Mouse (Mus musculus): ENCODE measurements around the gene Phlda1. TPM values are rescaled to one million over a fixed set of nuclear protein-coding genes. Genes with fewer than 3 reads are reported as not detected.

Phlda1 gene
- polyA plus RNA-seq, 1 experiment = 56.1 TPM

DNA sequence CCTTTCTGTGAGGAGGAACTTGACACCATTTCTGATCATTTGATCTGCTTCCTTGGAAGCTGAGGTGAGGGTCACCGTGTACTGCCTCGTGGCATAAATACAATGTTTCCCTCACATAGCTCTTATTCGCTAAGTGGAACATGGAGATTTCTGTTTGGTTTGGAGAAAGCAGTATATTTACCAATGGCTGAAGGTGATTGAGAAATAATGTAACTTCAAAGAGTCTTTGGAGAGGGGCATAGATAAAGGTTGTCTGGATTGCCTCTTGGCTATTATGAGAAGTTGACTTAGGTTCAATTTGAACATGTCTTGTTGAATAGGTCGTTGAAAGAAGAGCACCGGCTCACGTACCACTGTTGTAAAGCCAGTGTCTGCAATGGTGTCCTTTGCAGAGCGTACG is 28.6 kb downstream of the Phlda1 start:
- Histone ChIP-seq H3ac (ENCODE audit: control insufficient read depth, insufficient read length) (no peak overlapping the region), H3K4me3 (no peak overlapping the region), H3K27me3 (ENCODE audit: control insufficient read depth, insufficient read depth, insufficient read length) (no peaks in the 10 kb centered on the region), H3K36me3 (ENCODE audit: control insufficient read depth, insufficient read depth) (no peaks in the 10 kb centered on the region), H3K4me2 (ENCODE audit: low read depth) (no peak overlapping the region), H3K79me2 (ENCODE audit: control insufficient read depth, insufficient read depth) (no peaks in the 10 kb centered on the region)
- no peak for TF ChIP-seq CEBPB (IDR thresholded peaks at IDR 0.05; ENCODE audit: insufficient read depth, poor library complexity, severe bottlenecking)
- no peak for TF ChIP-seq E2F4 (IDR thresholded peaks at IDR 0.05; ENCODE audit: insufficient read depth)
- no peak for TF ChIP-seq REST (IDR thresholded peaks at IDR 0.05; ENCODE audit: insufficient read depth, insufficient read length)
- no peak for TF ChIP-seq MAX (IDR thresholded peaks at IDR 0.05; ENCODE audit: low read depth)
- TF ChIP-seq SRF (IDR thresholded peaks at IDR 0.05; ENCODE audit: control insufficient read depth, insufficient read length, low read depth) = no peak
- TF ChIP-seq POLR2AphosphoS2 (IDR thresholded peaks at IDR 0.05; ENCODE audit: insufficient read length, low read depth) = no peak

DNA sequence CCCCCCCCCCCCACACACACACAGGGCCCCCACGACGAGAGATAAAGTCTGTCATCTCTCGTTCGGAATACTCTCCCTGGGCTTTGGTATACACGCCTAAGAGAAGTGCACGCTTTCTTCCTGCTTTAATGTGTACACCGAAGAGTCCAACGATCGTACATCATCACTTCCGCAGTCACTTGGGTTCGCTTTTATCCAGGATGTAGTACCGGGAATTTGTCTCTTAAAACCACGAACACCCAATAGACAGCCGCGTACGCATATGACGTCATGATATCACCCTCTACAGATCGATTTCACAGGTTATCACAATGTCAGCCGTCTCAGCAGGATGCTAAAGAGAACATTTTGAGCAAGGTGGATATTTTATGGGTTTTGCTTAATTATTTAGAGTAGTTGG is 31.3 kb downstream of the Phlda1 start:
- H3K27me3 ChIP-seq (ENCODE audit: control insufficient read depth, insufficient read depth, insufficient read length) = no peaks in the 10 kb centered on the region
- TF ChIP-seq POLR2AphosphoS2 (IDR thresholded peaks at IDR 0.05; ENCODE audit: insufficient read length, low read depth) (no peak), MYOD1 (IDR thresholded peaks at IDR 0.05; ENCODE audit: control insufficient read depth in 1 of 3, insufficient read length in 2 of 3, low read depth in 2 of 3) (no peak), MAX (IDR thresholded peaks at IDR 0.05; ENCODE audit: low read depth) (no peak), TCF3 (IDR thresholded peaks at IDR 0.05; ENCODE audit: insufficient read length, low read depth) (no peak), SRF (IDR thresholded peaks at IDR 0.05; ENCODE audit: control insufficient read depth, insufficient read length, low read depth) (no peak), REST (IDR thresholded peaks at IDR 0.05; ENCODE audit: insufficient read depth, insufficient read length) (no peak), CEBPB (IDR thresholded peaks at IDR 0.05; ENCODE audit: insufficient read depth, poor library complexity, severe bottlenecking) (no peak), E2F4 (IDR thresholded peaks at IDR 0.05; ENCODE audit: insufficient read depth) (no peak)
- no peaks in the 10 kb centered on the region for H3K79me2 ChIP-seq (ENCODE audit: control insufficient read depth, insufficient read depth)
- H3ac ChIP-seq (ENCODE audit: control insufficient read depth, insufficient read length) = no peak overlapping the region
- no peak overlapping the region for H3K4me2 ChIP-seq (ENCODE audit: low read depth)
- H3K4me3 ChIP-seq = no peak overlapping the region
- no peaks in the 10 kb centered on the region for H3K36me3 ChIP-seq (ENCODE audit: control insufficient read depth, insufficient read depth)

DNA sequence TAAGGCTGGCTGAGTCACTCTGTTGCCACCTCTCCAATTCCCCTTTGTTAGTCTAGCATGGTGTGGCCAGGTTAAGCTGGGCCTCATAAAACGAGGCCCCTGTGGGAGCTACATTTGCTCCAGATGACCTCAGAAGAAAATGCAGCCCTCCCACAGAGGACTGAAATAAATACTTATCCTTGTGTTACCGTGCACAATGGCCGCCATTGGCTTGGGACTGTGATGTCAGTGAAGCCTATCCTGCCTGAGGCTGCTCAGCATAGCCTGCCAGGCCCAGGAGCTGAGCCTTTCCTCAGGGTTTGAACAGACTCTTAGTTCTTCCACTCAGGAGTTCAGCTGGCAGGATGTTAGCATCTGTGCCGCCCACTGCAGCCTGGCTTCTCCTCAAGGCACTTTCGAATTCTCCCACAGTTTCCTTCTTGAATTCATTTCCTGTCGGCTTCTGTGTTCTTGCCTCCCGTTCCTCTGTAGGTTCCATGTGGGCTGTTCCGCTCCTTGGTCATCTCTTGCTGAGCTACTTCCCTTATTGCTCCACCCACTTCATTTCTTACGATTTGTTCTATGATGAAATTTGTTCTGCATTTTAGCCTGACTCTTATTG is 33.7 kb downstream of the Phlda1 start:
- no peak overlapping the region for H3K4me3 ChIP-seq
- no peak overlapping the region for H3ac ChIP-seq (ENCODE audit: control insufficient read depth, insufficient read length)
- H3K79me2 ChIP-seq (ENCODE audit: control insufficient read depth, insufficient read depth) = no peaks in the 10 kb centered on the region
- no peaks in the 10 kb centered on the region for H3K36me3 ChIP-seq (ENCODE audit: control insufficient read depth, insufficient read depth)
- TF ChIP-seq POLR2A (IDR thresholded peaks at IDR 0.05; ENCODE audit: insufficient read length, low read depth) (no peak), REST (IDR thresholded peaks at IDR 0.05; ENCODE audit: insufficient read depth, insufficient read length) (no peak), SRF (IDR thresholded peaks at IDR 0.05; ENCODE audit: control insufficient read depth, insufficient read length, low read depth) (no peak), MYOD1 (IDR thresholded peaks at IDR 0.05; ENCODE audit: control insufficient read depth in 1 of 3, insufficient read length in 2 of 3, low read depth in 2 of 3) (no peak), MAX (IDR thresholded peaks at IDR 0.05; ENCODE audit: low read depth) (no peak), POLR2AphosphoS2 (IDR thresholded peaks at IDR 0.05; ENCODE audit: insufficient read length, low read depth) (no peak), MYOG (IDR thresholded peaks at IDR 0.05; ENCODE audit: control insufficient read depth in 1 of 3, insufficient read depth in 1 of 3, insufficient read length in 2 of 3, low read depth in 2 of 3) (no peak), TCF3 (IDR thresholded peaks at IDR 0.05; ENCODE audit: insufficient read length, low read depth) (no peak), CEBPB (IDR thresholded peaks at IDR 0.05; ENCODE audit: insufficient read depth, poor library complexity, severe bottlenecking) (no peak), E2F4 (IDR thresholded peaks at IDR 0.05; ENCODE audit: insufficient read depth) (no peak), USF1 (IDR thresholded peaks at IDR 0.05; ENCODE audit: low read depth) (no peak)
- no peaks in the 10 kb centered on the region for H3K27me3 ChIP-seq (ENCODE audit: control insufficient read depth, insufficient read depth, insufficient read length)
- peak overlapping the region; percentile 40 for H3K4me2 ChIP-seq (ENCODE audit: low read depth)

DNA sequence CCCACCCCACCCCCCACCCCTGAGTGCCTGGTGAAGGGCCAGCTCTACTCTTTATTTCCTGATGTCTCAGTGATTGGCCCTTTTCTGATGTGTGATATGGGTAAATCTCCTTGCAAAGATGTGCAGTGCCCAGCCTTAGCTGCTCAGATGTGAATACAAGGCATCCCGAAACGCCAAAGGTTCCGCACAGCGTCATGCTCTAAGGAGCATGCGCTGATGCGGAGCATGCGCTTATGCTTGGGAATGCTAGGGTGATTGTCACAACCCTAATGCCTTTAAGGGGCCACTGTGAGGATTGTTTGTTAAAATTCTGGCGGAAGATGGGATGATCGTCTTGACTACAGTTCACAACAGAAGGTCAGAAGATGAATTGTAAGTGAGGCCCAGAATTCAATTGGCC is 34.6 kb downstream of the Phlda1 start:
- no peak overlapping the region for H3K4me2 ChIP-seq (ENCODE audit: low read depth)
- H3K36me3 ChIP-seq (ENCODE audit: control insufficient read depth, insufficient read depth) = no peaks in the 10 kb centered on the region
- H3K4me3 ChIP-seq = no peak overlapping the region
- no peak for TF ChIP-seq MYOD1 (IDR thresholded peaks at IDR 0.05; ENCODE audit: control insufficient read depth in 1 of 3, insufficient read length in 2 of 3, low read depth in 2 of 3)
- TF ChIP-seq TCF3 (IDR thresholded peaks at IDR 0.05; ENCODE audit: insufficient read length, low read depth) = no peak
- no peak for TF ChIP-seq MAX (IDR thresholded peaks at IDR 0.05; ENCODE audit: low read depth)
- TF ChIP-seq MYOG (IDR thresholded peaks at IDR 0.05; ENCODE audit: control insufficient read depth in 1 of 3, insufficient read depth in 1 of 3, insufficient read length in 2 of 3, low read depth in 2 of 3) = no peak
- no peak for TF ChIP-seq SRF (IDR thresholded peaks at IDR 0.05; ENCODE audit: control insufficient read depth, insufficient read length, low read depth)
- TF ChIP-seq POLR2AphosphoS2 (IDR thresholded peaks at IDR 0.05; ENCODE audit: insufficient read length, low read depth) = no peak
- TF ChIP-seq E2F4 (IDR thresholded peaks at IDR 0.05; ENCODE audit: insufficient read depth) = no peak
- no peaks in the 10 kb centered on the region for H3K27me3 ChIP-seq (ENCODE audit: control insufficient read depth, insufficient read depth, insufficient read length)
- no peaks in the 10 kb centered on the region for H3K79me2 ChIP-seq (ENCODE audit: control insufficient read depth, insufficient read depth)
- no peak overlapping the region for H3ac ChIP-seq (ENCODE audit: control insufficient read depth, insufficient read length)

DNA sequence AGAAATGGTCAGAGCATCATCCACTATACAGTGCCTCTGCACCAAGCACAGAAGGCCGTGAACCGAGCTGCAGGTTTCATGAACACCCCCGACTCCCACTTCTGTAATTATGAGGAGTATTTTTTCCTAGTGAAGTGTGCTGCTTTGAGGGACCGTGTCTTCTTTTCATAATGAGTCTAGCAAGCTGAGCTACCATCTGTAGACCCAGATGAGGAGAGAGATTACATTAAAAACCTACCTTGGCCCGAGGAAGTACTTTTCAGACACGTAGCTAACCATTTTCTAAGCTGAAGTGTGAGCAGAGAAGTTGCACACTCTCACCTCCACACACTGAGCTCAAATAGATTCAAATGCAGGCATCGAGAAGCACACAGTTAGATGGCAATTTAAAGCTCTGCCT is 37.0 kb downstream of the Phlda1 start:
- Histone ChIP-seq H3K4me2 (ENCODE audit: low read depth) (peak overlapping the region; percentile 79), H3K36me3 (ENCODE audit: control insufficient read depth, insufficient read depth) (no peaks in the 10 kb centered on the region), H3K4me3 (no peak overlapping the region), H3K79me2 (ENCODE audit: control insufficient read depth, insufficient read depth) (no peaks in the 10 kb centered on the region), H3ac (ENCODE audit: control insufficient read depth, insufficient read length) (no peak overlapping the region), H3K27me3 (ENCODE audit: control insufficient read depth, insufficient read depth, insufficient read length) (no peaks in the 10 kb centered on the region)
- TF ChIP-seq MYOG (IDR thresholded peaks at IDR 0.05; ENCODE audit: control insufficient read depth in 1 of 3, insufficient read depth in 1 of 3, insufficient read length in 2 of 3, low read depth in 2 of 3) (no peak), CEBPB (IDR thresholded peaks at IDR 0.05; ENCODE audit: insufficient read depth, poor library complexity, severe bottlenecking) (no peak), POLR2AphosphoS2 (IDR thresholded peaks at IDR 0.05; ENCODE audit: insufficient read length, low read depth) (no peak), TCF12 (IDR thresholded peaks at IDR 0.05; ENCODE audit: insufficient read depth, poor library complexity, severe bottlenecking) (no peak)

Data from myocyte (in vitro differentiated cells).